Mouse (Mus musculus) ES-E14 (cell line): ENCODE measurements at regions not wholly inside any gene's neighbourhood (a gene's known extent, or its start where the extent isn't known, plus 50 kb on each side); places are given as distances from the start of the nearest gene placed in this dataset.
"Not testable (repeated sequence)": the region's sequence is repeated elsewhere in the genome, so short reads cannot be mapped to it uniquely, and the experiment has no call there.

Experiments
- DNase-seq: peaks from one replicate; pipeline ENCODE4 v3.0.0-alpha.2; 2013; ENCODE audit warnings: low read depth, low spot score
- H3K27ac ChIP-seq: 2 replicates; pipeline ENCODE4 v1.5.1; 2012; ENCODE audit warnings: low read depth, mild to moderate bottlenecking, low read length, moderate library complexity, mixed read lengths; ENCODE audit not compliant: poor library complexity, insufficient read depth, severe bottlenecking
- H3K36me3 ChIP-seq: 2 replicates; pipeline ENCODE4 v1.6.1; 2012; ENCODE audit warnings: mild to moderate bottlenecking, low read length, moderate library complexity, mixed read lengths; ENCODE audit not compliant: control insufficient read depth, poor library complexity, insufficient read depth, severe bottlenecking
- H3K4me1 ChIP-seq, 2 experiments: fragments of 150-350 bp in 1 of 2; sonication (generic) in 1 of 2; 2 replicates each; pipeline ENCODE4 v1.6.1; 2012; ENCODE audit warnings: low read length in 2 of 2, mild to moderate bottlenecking in 1 of 2, mixed read lengths in 1 of 2; ENCODE audit not compliant: control insufficient read depth in 2 of 2, insufficient read depth in 2 of 2, poor library complexity in 1 of 2
- H3K4me3 ChIP-seq, 2 experiments: fragments of 150-350 bp in 1 of 2; sonication (generic) in 1 of 2; 2 replicates each; pipeline ENCODE4 v1.5.1; 2012; ENCODE audit warnings: low read length in 2 of 2, low read depth in 1 of 2, mild to moderate bottlenecking in 1 of 2, mixed read lengths in 1 of 2; ENCODE audit not compliant: insufficient read depth in 1 of 2, poor library complexity in 1 of 2, severe bottlenecking in 1 of 2
- H3K9ac ChIP-seq: 2 replicates; pipeline ENCODE4 v1.6.1; 2012; ENCODE audit warnings: low read depth, mild to moderate bottlenecking, low read length, mixed read lengths; ENCODE audit not compliant: poor library complexity, insufficient read depth, severe bottlenecking
- H3K9me3 ChIP-seq: fragments of 150-350 bp; sonication (generic); 2 replicates; pipeline ENCODE4 v1.6.1; 2012; ENCODE audit warnings: low read depth, mild to moderate bottlenecking, low read length; ENCODE audit not compliant: control insufficient read depth, insufficient read depth
- CHD2 ChIP-seq: IDR thresholded peaks from 2 replicates; pipeline ENCODE4 v1.6.1; 2014; ENCODE audit warnings: mild to moderate bottlenecking, low read depth, low read length, inconsistent platforms
- HCFC1 ChIP-seq: IDR thresholded peaks from 2 replicates; pipeline ENCODE4 v1.6.1; 2012; ENCODE audit warnings: low read length, inconsistent platforms, borderline replicate concordance; ENCODE audit not compliant: insufficient read depth
- MAFK ChIP-seq: IDR thresholded peaks from 2 replicates; pipeline ENCODE4 v1.6.1; 2014; ENCODE audit warnings: mild to moderate bottlenecking, low read depth, low read length, inconsistent platforms; ENCODE audit not compliant: insufficient read depth
- ZC3H11A ChIP-seq: IDR thresholded peaks from 2 replicates; pipeline ENCODE4 v1.6.1; 2012; ENCODE audit warnings: low read depth, mild to moderate bottlenecking, inconsistent platforms, low read length, borderline replicate concordance
- ZNF384 ChIP-seq: IDR thresholded peaks from 2 replicates; pipeline ENCODE4 v1.6.1; 2012; ENCODE audit warnings: low read depth, low read length, inconsistent platforms
- in situ Hi-C, 2 experiments: fragments of 600-800 bp; cut with MboI; formaldehyde crosslinking; loops; one replicate each; pipeline ENCODE4 v1.15.1; 2025; ENCODE audit warnings: low sequenced_read_pairs in 2 of 2, inconsistent platforms in 1 of 2; ENCODE audit not compliant: unreplicated experiment in 2 of 2

GRCm38 (mm10) chr16:50023885-50024284, 223.6 kb downstream of the Cd47 start:
- in situ Hi-C loops, result no loop called here
- no peak for DNase-seq

GRCm38 (mm10) chr16:50026100-50026884, 226.0 kb downstream of the Cd47 start:
- in situ Hi-C loops, result no loop called here
- DNase-seq, result no peak
- TF ChIP-seq ZC3H11A (no peak), ZNF384 (no peak), MAFK (no peak), CHD2 (no peak), HCFC1 (no peak)
- no peaks in the 10 kb centered on the region for H3K36me3 ChIP-seq
- no peaks in the 10 kb centered on the region for H3K9me3 ChIP-seq
- no peak overlapping the region for H3K4me3 ChIP-seq
- no peak overlapping the region for H3K27ac ChIP-seq
- peaks cover 0 to 7% of the 10 kb centered on the region in 2 experiments; a peak in 2 of 4 replicates for H3K4me1 ChIP-seq
- no peak overlapping the region for H3K9ac ChIP-seq

More at GRCm38 (mm10) chr16:50023885-50024284, 223.6 kb downstream of the Cd47 start:
- Histone ChIP-seq H3K9me3 (no peaks in the 10 kb centered on the region), H3K27ac (no peak overlapping the region), H3K4me1 (peaks cover 0 to 7% of the 10 kb centered on the region in 2 experiments; a peak in 1 of 4 replicates), H3K4me3 (no peak overlapping the region), H3K36me3 (no peaks in the 10 kb centered on the region), H3K9ac (no peak overlapping the region)
- TF ChIP-seq CHD2 (no peak), MAFK (no peak), ZNF384 (no peak), HCFC1 (no peak), ZC3H11A (no peak)

- peaks cover 0 to 7% of the 10 kb centered on the region in 2 experiments; a peak in 2 of 4 replicates for H3K4me1 ChIP-seq
- no peak for DNase-seq
- in situ Hi-C loops, result no loop called here
- H3K4me3 ChIP-seq, result no peak overlapping the region
- H3K9ac ChIP-seq, result no peak overlapping the region
- no peaks in the 10 kb centered on the region for H3K36me3 ChIP-seq
- H3K9me3 ChIP-seq, result no peaks in the 10 kb centered on the region
- TF ChIP-seq MAFK, result no peak
- no peak for TF ChIP-seq ZC3H11A
- TF ChIP-seq CHD2, result no peak
- TF ChIP-seq ZNF384, result no peak
- TF ChIP-seq HCFC1, result no peak
- no peak overlapping the region for H3K27ac ChIP-seq
These were observed 226.9 kb downstream of the Cd47 start for GRCm38 (mm10) chr16:50027189-50027588.

- H3K27ac ChIP-seq, result no peak overlapping the region
- no peaks in the 10 kb centered on the region for H3K9me3 ChIP-seq
- in situ Hi-C loops, result no loop called here
- H3K36me3 ChIP-seq, result no peaks in the 10 kb centered on the region
- TF ChIP-seq ZNF384 (no peak), ZC3H11A (no peak), HCFC1 (no peak), MAFK (no peak), CHD2 (no peak)
- H3K9ac ChIP-seq, result no peak overlapping the region
- DNase-seq, result no peak
- H3K4me3 ChIP-seq, result no peak overlapping the region
- peaks cover 0 to 7% of the 10 kb centered on the region in 2 experiments; a peak in 2 of 4 replicates for H3K4me1 ChIP-seq
These were observed 229.4 kb downstream of the Cd47 start for GRCm38 (mm10) chr16:50029711-50030110.

- H3K9me3 ChIP-seq, H3K9ac ChIP-seq, in situ Hi-C loops, H3K4me3 ChIP-seq, H3K4me1 ChIP-seq, DNase-seq, H3K36me3 ChIP-seq, H3K27ac ChIP-seq: not testable (repeated sequence)
These were observed 230.0 kb downstream of the Cd47 start for GRCm38 (mm10) chr16:50030355-50030754.
